Mouse (Mus musculus) G1E (cell line): ENCODE results near the gene Carmil1. TPM values are rescaled to one million over a fixed set of nuclear protein-coding genes. Genes with fewer than 3 reads are reported as not detected.

Experiments
- ATAC-seq: 2 replicates; pipeline ENCODE4 v1.8.0; 2016; ENCODE audit warnings: mild to moderate bottlenecking; ENCODE audit not compliant: insufficient number of reproducible peaks, poor library complexity, low FRiP score, severe bottlenecking; ENCODE audit errors: extremely low read depth
- DNase-seq: peaks from one replicate; pipeline ENCODE4 v3.0.0; 2012; ENCODE audit warnings: low spot score
- H3K27me3 ChIP-seq: 2 replicates; pipeline ENCODE4 v1.6.1; 2012; ENCODE audit warnings: mild to moderate bottlenecking, low read length, inconsistent platforms; ENCODE audit not compliant: insufficient read depth
- H3K36me3 ChIP-seq: replicated peaks from 2 replicates; pipeline ENCODE3; 2012; ENCODE audit warnings: mild to moderate bottlenecking, inconsistent platforms
- H3K4me1 ChIP-seq: 2 replicates; pipeline ENCODE4 v1.6.1; 2012; ENCODE audit warnings: low read depth, low read length, inconsistent platforms, mixed read lengths; ENCODE audit not compliant: insufficient read depth
- H3K4me3 ChIP-seq: 2 replicates; pipeline ENCODE4 v1.5.1; 2012; ENCODE audit warnings: low read depth, mild to moderate bottlenecking, inconsistent platforms, low read length, moderate library complexity, mixed read lengths
- H3K9me3 ChIP-seq: replicated peaks from 2 replicates; pipeline ENCODE4 v1.6.1; 2012; ENCODE audit warnings: inconsistent platforms
- CTCF ChIP-seq: IDR thresholded peaks from 2 replicates; pipeline ENCODE4 v1.5.1; 2012; ENCODE audit warnings: low read depth, low read length, inconsistent platforms, mixed read lengths
- GATA1 ChIP-seq: IDR thresholded peaks from 2 replicates; pipeline ENCODE4 v1.6.1; 2012; ENCODE audit warnings: borderline replicate concordance, low read length, inconsistent platforms, mixed read lengths
- GATA2 ChIP-seq: IDR thresholded peaks from 2 replicates; pipeline ENCODE4 v1.6.1; 2012; ENCODE audit warnings: low read depth, low read length, inconsistent platforms, borderline replicate concordance
- POLR2AphosphoS5 ChIP-seq: IDR thresholded peaks from 2 replicates; pipeline ENCODE4 v1.6.1; 2012; ENCODE audit warnings: low read depth, low read length, inconsistent platforms; ENCODE audit not compliant: insufficient replicate concordance
- TAL1 ChIP-seq: conservative IDR thresholded peaks from 2 replicates; pipeline ENCODE4 v1.6.1; 2012; ENCODE audit warnings: low read depth, low read length, inconsistent platforms, mixed read lengths
- polyA plus RNA-seq: library from polyadenylated mRNA; stranded (reverse); fragments of >175 nt; gene quantifications from 2 replicates; pipeline ENCODE4 v1.2.3, GENCODE M21; 2012
- total RNA-seq, 2 experiments: library from RNA; stranded (forward) in 1 of 2; stranded (reverse) in 1 of 2; fragments of 200-1000 nt in 1 of 2; fragments of >200 nt in 1 of 2; fragmentation: Nextera tagmentation in 1 of 2; gene quantifications; 2 replicates each; pipeline ENCODE4 v1.2.3; 2014 to 2017

The Carmil1 gene
- total and polyA plus RNA-seq, 3 experiments: 0.10 to 1.9 (median 0.55) TPM

- no peaks in the 10 kb centered on the region for H3K36me3 ChIP-seq
- DNase-seq (no peak), ATAC-seq (no peak)
- H3K27me3 ChIP-seq: no peaks in the 10 kb centered on the region
- peaks cover 67% of the 10 kb centered on the region for H3K4me1 ChIP-seq
- H3K4me3 ChIP-seq: no peak overlapping the region
- TF ChIP-seq TAL1 (no peak), GATA2 (no peak), GATA1 (no peak), POLR2AphosphoS5 (no peak), CTCF (no peak)
- 0 out of 2 replicates have a peak, but pooled peaks cover 4% of the 10 kb centered on the region for H3K9me3 ChIP-seq
Measured at GRCm38 (mm10) chr13:24157560-24158011, 123.0 kb downstream of the Carmil1 start.

GRCm38 (mm10) chr13:24155190-24155589, 125.4 kb downstream of the Carmil1 start:
- DNase-seq (no peak), ATAC-seq (no peak)
- TF ChIP-seq GATA2 (no peak), CTCF (no peak), GATA1 (no peak), POLR2AphosphoS5 (no peak), TAL1 (no peak)
- H3K36me3 ChIP-seq: no peaks in the 10 kb centered on the region
- peaks cover 60% of the 10 kb centered on the region for H3K4me1 ChIP-seq
- H3K4me3 ChIP-seq: no peak overlapping the region; the same call in 1 of the 2 replicates
- H3K27me3 ChIP-seq: 0 out of 2 replicates have a peak, but pooled peaks cover 2% of the 10 kb centered on the region
- H3K9me3 ChIP-seq: no peaks in the 10 kb centered on the region

GRCm38 (mm10) chr13:24154281-24155061, 126.1 kb downstream of the Carmil1 start:
- no peaks in the 10 kb centered on the region for H3K9me3 ChIP-seq
- no peak overlapping the region; the same call in 1 of the 2 replicates for H3K4me3 ChIP-seq
- peaks cover 53% of the 10 kb centered on the region for H3K4me1 ChIP-seq
- H3K36me3 ChIP-seq: no peaks in the 10 kb centered on the region
- 0 out of 2 replicates have a peak, but pooled peaks cover 2% of the 10 kb centered on the region for H3K27me3 ChIP-seq
- no peak for DNase-seq
- TF ChIP-seq TAL1 (no peak), GATA1 (no peak), GATA2 (no peak), POLR2AphosphoS5 (no peak), CTCF (no peak)
- ATAC-seq: no peak

GRCm38 (mm10) chr13:24152610-24153009, 128.0 kb downstream of the Carmil1 start:
- no peak overlapping the region for H3K4me3 ChIP-seq
- H3K4me1 ChIP-seq: peaks cover 38% of the 10 kb centered on the region
- no peaks in the 10 kb centered on the region for H3K9me3 ChIP-seq
- no peak for DNase-seq
- H3K27me3 ChIP-seq: peaks cover 5% of the 10 kb centered on the region; the same call in 1 of the 2 replicates
- no peak for ATAC-seq
- H3K36me3 ChIP-seq: no peaks in the 10 kb centered on the region
- no peak for TF ChIP-seq GATA2
- no peak for TF ChIP-seq CTCF
- no peak for TF ChIP-seq POLR2AphosphoS5
- TF ChIP-seq GATA1: no peak
- no peak for TF ChIP-seq TAL1

GRCm38 (mm10) chr13:24151335-24151734, 129.3 kb downstream of the Carmil1 start:
- no peak for ATAC-seq

GRCm38 (mm10) chr13:24148549-24148948, 132.0 kb downstream of the Carmil1 start:
- ATAC-seq: no peak
- TF ChIP-seq GATA1 (no peak), POLR2AphosphoS5 (no peak), TAL1 (no peak), CTCF (no peak), GATA2 (no peak)
- no peaks in the 10 kb centered on the region for H3K9me3 ChIP-seq

More at GRCm38 (mm10) chr13:24151335-24151734, 129.3 kb downstream of the Carmil1 start:
- Histone ChIP-seq H3K27me3 (peaks cover 10% of the 10 kb centered on the region; the same call in 1 of the 2 replicates), H3K36me3 (no peaks in the 10 kb centered on the region), H3K9me3 (no peaks in the 10 kb centered on the region), H3K4me1 (peaks cover 34% of the 10 kb centered on the region), H3K4me3 (no peak overlapping the region)
- TF ChIP-seq TAL1 (no peak), GATA1 (no peak), GATA2 (no peak), CTCF (no peak), POLR2AphosphoS5 (no peak)
- DNase-seq: no peak

More at GRCm38 (mm10) chr13:24148549-24148948, 132.0 kb downstream of the Carmil1 start:
- peaks cover 10% of the 10 kb centered on the region; the same call in 1 of the 2 replicates for H3K27me3 ChIP-seq
- H3K36me3 ChIP-seq: no peaks in the 10 kb centered on the region
- H3K4me1 ChIP-seq: peaks cover 8% of the 10 kb centered on the region; the same call in 1 of the 2 replicates
- DNase-seq: no peak
- H3K4me3 ChIP-seq: no peak overlapping the region
